Mouse (Mus musculus): Measurements from ENCODE around the gene Avpi1. TPM values are rescaled to one million over a fixed set of nuclear protein-coding genes. Genes with fewer than 3 reads are reported as not detected.

Avpi1 gene
- polyA plus RNA-seq, 1 experiment from 2014 or later, result 19.9 TPM

DNA sequence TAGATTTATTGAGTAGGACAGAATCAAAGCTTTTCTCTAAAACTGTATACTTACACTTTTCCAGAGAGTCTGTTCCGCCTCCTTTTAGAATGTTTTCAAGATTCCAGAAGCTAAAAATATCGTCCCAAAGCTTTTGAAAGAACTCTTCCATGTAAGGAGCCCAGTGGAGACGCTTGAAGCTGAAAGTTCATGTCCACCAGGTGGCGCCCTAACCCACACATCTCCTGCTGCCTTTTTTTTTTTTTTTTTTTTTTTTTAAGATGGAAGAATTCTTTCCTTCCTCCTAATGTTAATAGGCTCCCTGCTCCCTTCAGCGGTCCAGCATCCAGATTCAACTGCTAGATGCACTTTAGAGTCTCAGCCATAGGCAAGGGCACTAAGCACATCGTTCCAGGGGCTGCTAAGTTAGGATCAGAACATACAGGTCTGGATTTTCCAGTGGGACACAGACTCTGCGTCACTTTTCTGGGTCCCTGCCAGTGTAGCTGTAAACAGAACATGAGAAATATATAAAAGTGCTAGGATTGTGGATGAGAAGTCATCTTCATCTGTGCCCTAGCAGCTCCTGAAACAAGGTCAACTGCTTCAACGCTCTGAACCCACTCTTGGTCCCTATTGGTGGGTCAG is 15.8 kb upstream of the Avpi1 start:
- Histone ChIP-seq H3K27me3 (peaks cover 50% of the 10 kb centered on the region), H3K4me2 (no peak overlapping the region), H3K27ac (replicated peaks) (no peak overlapping the region), H3K9ac (no peak overlapping the region), H3K36me3 (replicated peaks) (no peaks in the 10 kb centered on the region), H3K9me3 (replicated peaks) (no peaks in the 10 kb centered on the region), H3K4me3 (replicated peaks) (no peak overlapping the region), H3K4me1 (replicated peaks) (peaks cover 40% of the 10 kb centered on the region)
- WGBS (ENCODE audit: insufficient replicate concordance), result 27% methylated on average over 8 of the region's 8 CpGs
- ATAC-seq (ENCODE audit: insufficient read depth), result no peak

DNA sequence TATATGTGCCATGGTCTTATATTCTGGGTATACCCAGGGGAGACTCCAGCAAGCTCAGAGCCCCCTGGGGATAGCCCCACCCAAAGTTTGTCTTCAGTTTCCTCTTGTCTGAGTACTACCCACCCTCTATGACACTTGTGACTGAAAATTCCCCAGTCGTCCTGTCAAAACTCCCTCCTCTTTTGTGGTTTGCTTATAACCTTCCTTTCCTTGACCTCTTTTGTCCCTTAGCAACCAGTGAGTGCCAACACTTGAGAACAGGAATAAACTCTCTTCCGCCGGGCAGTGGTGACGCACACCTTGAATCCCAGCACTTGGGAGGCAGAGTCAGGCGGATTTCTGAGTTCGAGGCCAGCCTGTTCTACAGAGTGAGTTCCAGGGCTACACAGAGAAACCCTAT is 15.2 kb upstream of the Avpi1 start:
- WGBS (ENCODE audit: insufficient replicate concordance), result 35% methylated on average over 6 of the region's 6 CpGs
- Histone ChIP-seq H3K27ac (replicated peaks) (no peak overlapping the region), H3K4me3 (replicated peaks) (no peak overlapping the region), H3K9me3 (replicated peaks) (no peaks in the 10 kb centered on the region), H3K9ac (no peak overlapping the region), H3K4me1 (replicated peaks) (peaks cover 34% of the 10 kb centered on the region), H3K4me2 (no peak overlapping the region), H3K36me3 (replicated peaks) (no peaks in the 10 kb centered on the region), H3K27me3 (peaks cover 44% of the 10 kb centered on the region)
- no peak for ATAC-seq (ENCODE audit: insufficient read depth)

DNA sequence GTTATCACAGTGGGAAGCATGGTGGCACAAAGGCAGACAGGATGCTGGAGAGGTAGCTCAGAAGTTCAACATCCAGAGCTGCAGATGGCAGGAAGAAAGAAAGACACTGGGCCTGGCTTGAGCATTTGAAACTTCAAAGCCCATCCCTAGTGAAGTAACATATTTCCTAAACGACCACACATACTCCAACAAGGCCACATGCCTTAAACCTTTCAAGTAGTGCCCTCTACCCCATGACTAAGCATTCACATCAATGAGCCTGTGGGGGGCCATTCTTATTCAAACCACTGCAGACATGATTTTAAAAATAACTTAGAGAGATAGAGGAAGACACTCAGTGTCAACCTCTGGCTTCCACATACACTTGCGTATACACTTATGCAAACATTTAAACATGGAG is 13.9 kb upstream of the Avpi1 start:
- WGBS (ENCODE audit: insufficient replicate concordance), result 69% methylated on average over 2 of the region's 2 CpGs
- no peak for ATAC-seq (ENCODE audit: insufficient read depth)
- Histone ChIP-seq H3K9me3 (replicated peaks) (no peaks in the 10 kb centered on the region), H3K4me2 (no peak overlapping the region), H3K4me1 (replicated peaks) (peaks cover 21% of the 10 kb centered on the region), H3K9ac (no peak overlapping the region), H3K27me3 (peaks cover 31% of the 10 kb centered on the region), H3K27ac (replicated peaks) (no peak overlapping the region), H3K4me3 (replicated peaks) (no peak overlapping the region), H3K36me3 (replicated peaks) (no peaks in the 10 kb centered on the region)

DNA sequence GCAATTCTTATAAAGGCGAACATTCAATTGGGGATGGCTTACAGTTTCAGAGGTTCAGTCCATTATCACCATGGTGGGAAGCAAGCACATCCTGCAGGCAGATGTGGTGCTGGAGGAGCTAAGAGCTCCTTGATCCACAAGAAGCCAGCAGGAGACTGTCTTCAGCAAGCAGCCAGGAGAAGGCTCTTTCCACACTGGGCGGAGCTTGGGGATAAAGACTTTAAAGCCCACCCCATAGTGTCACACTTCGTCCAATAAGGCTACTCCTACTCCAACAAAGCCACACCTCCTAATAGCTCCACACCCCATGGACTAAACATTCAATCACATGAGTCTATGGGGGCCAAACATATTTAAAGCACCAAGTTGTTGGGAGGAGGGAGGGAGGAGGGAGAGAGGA is 13.1 kb upstream of the Avpi1 start:
- no peaks in the 10 kb centered on the region for H3K36me3 ChIP-seq (replicated peaks)
- H3K27ac ChIP-seq (replicated peaks), result no peak overlapping the region
- no peak overlapping the region for H3K4me3 ChIP-seq (replicated peaks)
- peaks cover 16% of the 10 kb centered on the region for H3K4me1 ChIP-seq (replicated peaks)
- H3K27me3 ChIP-seq, result peaks cover 24% of the 10 kb centered on the region
- no peaks in the 10 kb centered on the region for H3K9me3 ChIP-seq (replicated peaks)
- no peak overlapping the region for H3K4me2 ChIP-seq
- 65% methylated on average over 3 of the region's 3 CpGs for WGBS (ENCODE audit: insufficient replicate concordance)
- ATAC-seq (ENCODE audit: insufficient read depth), result no peak
- H3K9ac ChIP-seq, result no peak overlapping the region

- no peak overlapping the region for H3K4me2 ChIP-seq
- no peaks in the 10 kb centered on the region for H3K36me3 ChIP-seq (replicated peaks)
- peaks cover 15% of the 10 kb centered on the region for H3K4me1 ChIP-seq (replicated peaks)
- H3K27me3 ChIP-seq, result peaks cover 3% of the 10 kb centered on the region; the same call in 1 of the 2 replicates
- no peak overlapping the region for H3K27ac ChIP-seq (replicated peaks)
- no peaks in the 10 kb centered on the region for H3K9me3 ChIP-seq (replicated peaks)
- 61% methylated on average over 5 of the region's 5 CpGs for WGBS (ENCODE audit: insufficient replicate concordance)
- ATAC-seq (ENCODE audit: insufficient read depth), result no peak
- no peak overlapping the region for H3K9ac ChIP-seq
- no peak overlapping the region for H3K4me3 ChIP-seq (replicated peaks)
Observed at GRCm38 (mm10) chr19:42139724-42140517, 11.1 kb upstream of the Avpi1 start.

DNA sequence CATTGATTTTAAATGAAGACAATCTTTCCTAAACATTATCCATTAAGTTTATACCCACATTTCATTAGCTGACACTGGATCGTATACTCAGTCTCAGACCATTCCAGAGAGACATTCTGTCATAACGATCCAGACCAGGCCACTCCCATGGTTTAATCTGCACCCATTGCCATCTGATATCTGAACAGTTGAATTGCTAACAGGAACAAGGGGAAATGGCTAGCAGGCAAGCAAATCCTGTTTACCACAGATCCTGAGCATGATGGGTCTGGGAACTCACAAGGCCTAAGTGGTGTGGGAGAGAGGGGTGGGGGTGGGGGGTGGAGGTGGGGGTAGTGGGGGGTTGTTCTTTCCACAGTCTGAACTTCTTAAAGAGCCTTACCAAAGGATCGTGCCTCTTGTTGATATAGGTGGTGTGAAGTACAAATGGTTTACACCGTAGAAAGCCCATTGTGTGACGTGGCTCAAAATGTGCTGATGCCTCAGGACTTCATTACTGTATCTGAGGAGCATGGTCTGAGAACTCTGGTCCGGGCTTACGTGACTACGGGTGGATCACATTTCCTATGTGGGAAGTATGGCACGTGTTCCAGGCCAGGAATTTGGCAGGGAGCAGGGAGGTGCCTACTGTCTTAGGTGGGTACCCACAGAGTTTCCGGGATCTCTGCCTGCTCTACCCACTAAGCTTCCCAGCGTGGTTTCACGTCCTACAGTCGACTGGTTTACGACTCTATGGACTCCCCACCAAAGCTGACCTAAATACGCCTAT is 9.8 kb upstream of the Avpi1 start:
- no peak for ATAC-seq (ENCODE audit: insufficient read depth)
- Histone ChIP-seq H3K36me3 (replicated peaks) (no peaks in the 10 kb centered on the region), H3K9ac (no peak overlapping the region), H3K27ac (replicated peaks) (no peak overlapping the region), H3K4me2 (no peak overlapping the region), H3K9me3 (replicated peaks) (no peaks in the 10 kb centered on the region), H3K4me3 (replicated peaks) (no peak overlapping the region), H3K27me3 (no peaks in the 10 kb centered on the region), H3K4me1 (replicated peaks) (peaks cover 21% of the 10 kb centered on the region)
- 68% methylated on average over 15 of the region's 15 CpGs for WGBS (ENCODE audit: insufficient replicate concordance)

DNA sequence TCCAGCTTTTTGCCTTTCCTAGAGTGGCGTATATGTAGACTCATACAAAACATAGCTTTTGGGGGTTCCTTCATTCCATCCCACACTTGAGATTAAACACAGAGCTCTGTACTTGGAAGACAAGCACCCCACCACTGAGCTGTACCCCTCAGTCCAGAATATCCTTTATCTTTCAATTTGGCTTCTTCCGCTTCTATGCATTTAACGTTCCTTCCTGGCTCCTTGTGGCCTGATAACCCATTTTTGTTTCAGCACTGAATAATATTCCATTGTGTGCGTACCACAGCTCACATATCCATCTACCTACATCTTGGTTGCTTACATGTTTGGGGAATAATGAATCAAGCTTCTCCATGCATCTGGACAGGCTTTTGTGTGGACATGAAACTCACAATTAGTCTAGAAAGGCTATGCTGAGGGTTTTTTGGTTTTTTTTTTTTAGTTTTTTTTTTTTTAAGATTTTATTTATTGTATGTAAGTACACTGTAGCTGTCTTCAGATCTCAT is 8.4 kb upstream of the Avpi1 start:
- Histone ChIP-seq H3K9me3 (replicated peaks) (no peaks in the 10 kb centered on the region), H3K4me1 (replicated peaks) (peaks cover 21% of the 10 kb centered on the region), H3K4me2 (no peak overlapping the region), H3K36me3 (replicated peaks) (no peaks in the 10 kb centered on the region), H3K27me3 (no peaks in the 10 kb centered on the region), H3K27ac (replicated peaks) (no peak overlapping the region), H3K9ac (no peak overlapping the region), H3K4me3 (replicated peaks) (no peak overlapping the region)
- no peak for ATAC-seq (ENCODE audit: insufficient read depth)
- 67% methylated on average over 4 of the region's 4 CpGs for WGBS (ENCODE audit: insufficient replicate concordance)

DNA sequence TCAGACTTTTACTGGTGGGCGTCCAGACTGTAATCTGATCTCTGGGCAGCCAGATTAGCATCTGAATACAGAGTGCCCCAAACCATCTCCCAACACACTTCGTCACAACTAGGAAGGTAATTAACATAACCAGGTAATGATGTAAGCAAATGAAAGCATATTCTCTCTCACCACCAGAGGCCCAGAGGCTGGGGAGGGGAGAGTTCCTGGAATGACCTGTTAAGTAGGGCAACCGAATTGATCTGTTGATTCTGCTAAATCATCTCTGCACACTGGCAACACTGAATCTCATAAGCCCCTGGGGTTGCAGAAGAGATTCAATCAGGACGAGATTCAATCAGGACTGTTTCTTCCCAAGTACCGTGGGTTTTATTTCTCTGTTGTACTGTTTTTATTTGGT is 7.3 kb upstream of the Avpi1 start:
- H3K4me2 ChIP-seq, result no peak overlapping the region
- H3K36me3 ChIP-seq (replicated peaks), result no peaks in the 10 kb centered on the region
- WGBS (ENCODE audit: insufficient replicate concordance), result 44% methylated on average over 5 of the region's 5 CpGs
- H3K4me1 ChIP-seq (replicated peaks), result peaks cover 24% of the 10 kb centered on the region
- H3K4me3 ChIP-seq (replicated peaks), result no peak overlapping the region
- H3K9me3 ChIP-seq (replicated peaks), result no peaks in the 10 kb centered on the region
- H3K27me3 ChIP-seq, result no peaks in the 10 kb centered on the region
- no peak overlapping the region for H3K9ac ChIP-seq
- H3K27ac ChIP-seq (replicated peaks), result no peak overlapping the region
- ATAC-seq (ENCODE audit: insufficient read depth), result no peak

DNA sequence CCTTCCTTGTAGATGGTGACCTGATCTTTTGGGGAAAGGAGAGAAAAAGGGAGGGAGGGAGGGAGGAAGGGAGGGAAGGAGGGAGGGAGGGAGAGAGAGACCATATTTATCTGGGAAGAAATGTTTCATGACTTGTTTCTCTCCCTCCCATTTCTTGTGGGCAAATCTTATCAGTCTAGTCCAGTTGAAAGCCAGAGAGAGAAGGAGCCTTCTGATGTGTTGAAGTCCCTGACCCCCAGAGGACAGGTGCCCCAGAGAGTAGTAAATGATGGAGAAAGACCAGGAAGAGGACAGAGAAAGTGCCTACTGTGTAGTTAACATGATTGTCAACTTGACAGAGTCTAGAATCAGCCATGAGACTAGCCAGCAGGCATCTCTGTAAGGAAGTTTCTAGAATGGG is 6.2 kb upstream of the Avpi1 start:
- Histone ChIP-seq H3K9ac (no peak overlapping the region), H3K4me2 (peak overlapping the region; percentile 3; the same call in 1 of the 2 replicates), H3K27ac (replicated peaks) (0 out of 2 replicates have a peak overlapping the region, but pooled peaks have one; percentile 1), H3K36me3 (replicated peaks) (no peaks in the 10 kb centered on the region), H3K4me3 (replicated peaks) (no peak overlapping the region), H3K9me3 (replicated peaks) (no peaks in the 10 kb centered on the region), H3K4me1 (replicated peaks) (peaks cover 27% of the 10 kb centered on the region), H3K27me3 (no peaks in the 10 kb centered on the region)
- peak; percentile 54 for ATAC-seq (ENCODE audit: insufficient read depth)

GRCm38 (mm10) chr19:42131101-42131500 is 2.2 kb upstream of the Avpi1 start:
- H3K27ac ChIP-seq (replicated peaks), result no peak overlapping the region
- no peaks in the 10 kb centered on the region for H3K36me3 ChIP-seq (replicated peaks)
- H3K9ac ChIP-seq, result no peak overlapping the region
- H3K4me1 ChIP-seq (replicated peaks), result peaks cover 57% of the 10 kb centered on the region
- 54% methylated on average over 5 of the region's 5 CpGs for WGBS (ENCODE audit: insufficient replicate concordance)
- ATAC-seq (ENCODE audit: insufficient read depth), result no peak
- H3K4me3 ChIP-seq (replicated peaks), result no peak overlapping the region
- H3K27me3 ChIP-seq, result no peaks in the 10 kb centered on the region; the same call in 1 of the 2 replicates
- no peaks in the 10 kb centered on the region for H3K9me3 ChIP-seq (replicated peaks)
- H3K4me2 ChIP-seq, result no peak overlapping the region

DNA sequence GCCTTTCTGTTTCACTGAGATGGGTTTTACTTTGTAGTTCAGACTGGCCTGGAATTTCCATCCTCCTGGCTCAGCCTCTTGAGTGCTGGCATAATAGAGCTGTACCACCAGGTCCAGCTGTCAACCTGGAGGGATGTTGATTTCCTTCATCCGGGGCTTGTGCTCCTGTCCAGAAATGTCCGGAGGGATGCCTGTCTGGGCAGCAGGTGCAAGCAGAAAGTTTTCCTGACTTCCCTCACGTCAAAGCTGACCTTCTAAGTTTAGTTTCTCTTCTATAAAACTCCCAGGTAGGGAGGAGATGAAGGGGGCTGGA is 1.4 kb upstream of the Avpi1 start:
- Histone ChIP-seq H3K4me3 (replicated peaks) (no peak overlapping the region), H3K36me3 (replicated peaks) (no peaks in the 10 kb centered on the region), H3K4me1 (replicated peaks) (peaks cover 49% of the 10 kb centered on the region), H3K9me3 (replicated peaks) (no peaks in the 10 kb centered on the region), H3K27me3 (no peaks in the 10 kb centered on the region; the same call in 1 of the 2 replicates), H3K4me2 (no peak overlapping the region), H3K27ac (replicated peaks) (no peak overlapping the region), H3K9ac (no peak overlapping the region)
- no peak for ATAC-seq (ENCODE audit: insufficient read depth)
- WGBS (ENCODE audit: insufficient replicate concordance), result 61% methylated on average over 3 of the region's 3 CpGs

Data from liver, embryonic 15.5 days (tissue).